Mouse (Mus musculus) limb, embryonic 14.5 days (tissue): ENCODE measurements around the gene Smarca4. TPM values are rescaled to one million over a fixed set of nuclear protein-coding genes. Genes with fewer than 3 reads are reported as not detected.

Source experiments
- ATAC-seq: fragments of 200-750 bp; cut with Nextera tagmentation; 2 replicates; pipeline ENCODE4 v1.8.0; 2017; ENCODE audit warnings: low read depth, moderate number of reproducible peaks, moderate TSS enrichment; ENCODE audit not compliant: low FRiP score
- DNase-seq: peaks from one replicate; pipeline ENCODE4 v3.0.0-alpha.2; 2015; ENCODE audit warnings: low spot score
- H3K27ac ChIP-seq: fragments of 300-500 bp; sonication (generic); replicated peaks from 2 replicates; pipeline ENCODE4 v1.5.1; 2014; ENCODE audit warnings: low read depth, mild to moderate bottlenecking, low read length, moderate library complexity, mixed read lengths
- H3K27me3 ChIP-seq: fragments of 300-500 bp; sonication (generic); 2 replicates; pipeline ENCODE4 v1.6.1; 2014; ENCODE audit warnings: low read length, mixed read lengths; ENCODE audit not compliant: control insufficient read depth, insufficient read depth
- H3K36me3 ChIP-seq: fragments of 300-500 bp; sonication (generic); 2 replicates; pipeline ENCODE4 v1.6.1; 2014; ENCODE audit warnings: mild to moderate bottlenecking, low read length, moderate library complexity, mixed read lengths; ENCODE audit not compliant: control insufficient read depth, insufficient read depth
- H3K4me1 ChIP-seq: fragments of 300-500 bp; sonication (generic); 2 replicates; pipeline ENCODE4 v1.6.1; 2014; ENCODE audit warnings: antibody characterized with exemption, low read length, mixed read lengths; ENCODE audit not compliant: control insufficient read depth, insufficient read depth
- H3K4me2 ChIP-seq: fragments of 300-500 bp; sonication (generic); replicated peaks from 2 replicates; pipeline ENCODE4 v1.6.1; 2014; ENCODE audit warnings: low read depth, mild to moderate bottlenecking, low read length, moderate library complexity; ENCODE audit not compliant: severe bottlenecking
- H3K4me3 ChIP-seq: fragments of 300-500 bp; sonication (generic); replicated peaks from 2 replicates; pipeline ENCODE4 v1.5.1; 2014; ENCODE audit warnings: low read length
- H3K9ac ChIP-seq: fragments of 300-500 bp; sonication (generic); 2 replicates; pipeline ENCODE4 v1.6.1; 2014; ENCODE audit warnings: mild to moderate bottlenecking, low read depth, low read length, moderate library complexity; ENCODE audit not compliant: severe bottlenecking
- H3K9me3 ChIP-seq: fragments of 300-500 bp; sonication (generic); 2 replicates; pipeline ENCODE4 v1.6.1; 2016; ENCODE audit warnings: low read length; ENCODE audit not compliant: control insufficient read depth
- POLR2A ChIP-seq: fragments of 200-500 bp; IDR thresholded peaks from 2 replicates; pipeline ENCODE4 v1.8.0; 2012; ENCODE audit warnings: inconsistent platforms, mild to moderate bottlenecking, moderate library complexity, borderline replicate concordance; ENCODE audit not compliant: insufficient read depth, insufficient read length; ENCODE audit errors: extremely low read depth
- WGBS: fragments of 180-500 bp; shearing (Covaris S2); extraction: QIAGEN DNeasy Blood & Tissue Kit; methylation state at CpG from one replicate; pipeline ENCODE4 v1.1.7; 2014; 5-methylcytosine and 5-hydroxymethylcytosine counted together
- polyA plus RNA-seq, 2 experiments: library from polyadenylated mRNA; depleted of rRNA in 1 of 2; stranded (reverse) in 1 of 2; unstranded in 1 of 2; fragments of >200 nt; fragmentation: Nextera tagmentation in 1 of 2; extraction: Ambion mirVana in 1 of 2; gene quantifications; 2 replicates each; pipeline versions ENCODE4 v1.2.1 to v1.2.3; 2012 to 2014

The Smarca4 gene
- polyA plus RNA-seq, 2 experiments = 81.1 to 94.4 TPM

DNA sequence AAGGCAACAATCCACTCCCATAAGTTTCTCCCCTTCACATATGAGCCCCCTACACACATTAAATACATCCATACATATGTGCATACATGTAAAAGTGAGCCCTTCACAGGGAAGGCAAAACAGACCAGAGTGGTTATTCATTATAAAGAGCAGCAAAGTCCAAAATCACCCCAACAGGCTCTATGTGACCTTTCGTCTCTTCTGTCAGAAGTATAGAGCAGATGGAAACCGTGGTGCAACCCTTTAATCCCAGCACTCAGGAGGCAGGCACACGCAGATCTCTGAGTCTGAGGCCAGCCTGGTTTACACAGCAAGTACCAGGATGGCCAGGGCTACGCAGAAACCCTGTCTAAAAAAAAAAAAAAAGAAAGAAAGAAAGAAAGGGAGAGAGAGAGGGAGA is 90.1 kb downstream of the Smarca4 start:
- H3K36me3 ChIP-seq = peaks cover 73% of the 10 kb centered on the region
- no peak for ATAC-seq
- no peak overlapping the region for H3K4me2 ChIP-seq

DNA sequence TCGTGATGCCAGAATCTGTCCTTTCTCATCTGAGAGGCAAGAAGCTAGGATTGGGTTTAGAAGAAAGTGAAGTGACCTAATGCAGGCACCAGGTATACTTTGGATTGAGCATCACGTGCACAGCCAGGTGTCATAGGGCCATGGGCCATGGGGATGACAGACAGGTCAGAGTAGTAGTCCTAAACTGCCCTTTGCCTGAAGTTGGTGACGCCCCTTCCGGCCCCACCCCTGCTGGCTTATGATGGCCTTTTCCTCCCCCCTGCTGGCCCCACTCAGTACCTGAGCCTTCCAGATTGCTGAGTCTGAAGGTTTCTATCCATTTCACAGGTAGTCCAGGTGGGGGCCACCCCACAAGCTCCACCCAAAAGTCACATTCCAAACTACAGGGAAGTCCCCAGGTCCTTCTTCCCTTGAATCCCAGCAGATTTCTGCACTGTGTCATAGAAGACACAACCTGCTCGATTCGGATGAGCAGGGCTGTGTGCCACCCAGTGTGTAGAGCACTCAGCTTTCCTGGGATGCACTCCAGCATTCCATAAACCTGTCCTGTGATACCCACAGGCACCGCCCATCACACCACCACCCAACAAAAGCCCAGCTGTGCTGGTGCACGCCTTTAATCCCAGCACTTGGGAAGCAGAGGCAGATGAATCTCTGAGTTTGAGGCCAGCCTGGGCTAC is 90.8 kb downstream of the Smarca4 start:
- H3K36me3 ChIP-seq = peaks cover 67% of the 10 kb centered on the region
- WGBS = 86% methylated on average over 8 of the region's 8 CpGs
- H3K27ac ChIP-seq = no peak overlapping the region
- H3K27me3 ChIP-seq = no peaks in the 10 kb centered on the region
- no peak overlapping the region for H3K4me3 ChIP-seq
- no peak for DNase-seq
- H3K4me2 ChIP-seq = no peak overlapping the region
- TF ChIP-seq POLR2A = no peak
- H3K9me3 ChIP-seq = no peaks in the 10 kb centered on the region
- ATAC-seq = no peak
- H3K9ac ChIP-seq = no peak overlapping the region
- no peaks in the 10 kb centered on the region for H3K4me1 ChIP-seq

More for the DNA sequence above, 90.1 kb downstream of the Smarca4 start:
- Histone ChIP-seq H3K4me3 (no peak overlapping the region), H3K27me3 (no peaks in the 10 kb centered on the region), H3K4me1 (no peaks in the 10 kb centered on the region), H3K9me3 (no peaks in the 10 kb centered on the region), H3K9ac (no peak overlapping the region), H3K27ac (no peak overlapping the region)
- WGBS = 83% methylated on average over 4 of the region's 4 CpGs
- TF ChIP-seq POLR2A = no peak
- no peak for DNase-seq

DNA sequence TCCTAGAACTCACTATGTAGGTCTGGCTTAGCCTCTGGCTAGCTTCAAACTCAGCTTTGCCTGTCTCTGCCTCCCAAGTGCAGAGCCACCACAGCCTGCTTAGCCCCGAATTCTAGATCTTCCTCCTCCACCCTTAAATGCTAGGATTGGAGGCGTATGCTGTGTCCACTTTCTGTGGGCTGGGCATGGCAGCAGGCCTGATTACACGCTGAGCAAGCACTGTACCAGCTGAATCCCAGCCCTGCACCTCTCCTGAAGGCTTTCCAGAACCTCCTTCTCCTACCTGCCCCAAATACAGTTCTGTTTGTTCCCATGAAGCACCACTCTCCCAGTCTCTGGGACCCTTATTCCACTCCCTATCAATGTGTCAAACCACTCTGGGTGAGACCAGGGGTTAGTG is 93.4 kb downstream of the Smarca4 start:
- Histone ChIP-seq H3K27me3 (no peaks in the 10 kb centered on the region), H3K27ac (no peak overlapping the region), H3K4me3 (no peak overlapping the region), H3K4me1 (no peaks in the 10 kb centered on the region), H3K4me2 (no peak overlapping the region), H3K36me3 (peaks cover 41% of the 10 kb centered on the region), H3K9ac (no peak overlapping the region), H3K9me3 (no peaks in the 10 kb centered on the region)
- 93% methylated on average over 3 of the region's 3 CpGs for WGBS
- ATAC-seq (no peak), DNase-seq (no peak)
- TF ChIP-seq POLR2A = no peak

DNA sequence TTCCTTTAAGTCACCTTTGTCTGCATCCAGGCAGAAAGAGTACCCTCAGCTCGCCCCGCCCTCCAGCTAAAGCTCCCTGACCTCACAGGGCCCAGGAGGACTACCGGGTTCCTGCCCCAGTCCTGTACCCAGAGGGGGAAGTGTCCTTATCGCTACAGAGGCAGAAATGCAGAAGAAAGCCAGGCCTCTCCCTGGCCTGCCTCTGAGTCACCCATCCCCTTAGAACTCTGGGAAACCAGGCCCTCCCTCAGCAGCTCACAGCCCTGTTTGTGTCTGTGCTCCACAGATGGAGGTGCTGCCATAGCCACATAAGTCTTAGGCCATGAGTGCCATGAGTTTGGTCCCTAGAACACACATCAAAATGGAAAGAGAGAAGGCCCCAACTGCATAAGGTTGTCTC is 99.3 kb downstream of the Smarca4 start:
- Histone ChIP-seq H3K27ac (no peak overlapping the region), H3K36me3 (no peaks in the 10 kb centered on the region), H3K9ac (no peak overlapping the region), H3K9me3 (no peaks in the 10 kb centered on the region), H3K4me3 (no peak overlapping the region), H3K4me2 (no peak overlapping the region), H3K27me3 (no peaks in the 10 kb centered on the region), H3K4me1 (no peaks in the 10 kb centered on the region)
- WGBS = 68% methylated on average over 4 of the region's 4 CpGs
- DNase-seq (no peak), ATAC-seq (no peak)
- no peak for TF ChIP-seq POLR2A

DNA sequence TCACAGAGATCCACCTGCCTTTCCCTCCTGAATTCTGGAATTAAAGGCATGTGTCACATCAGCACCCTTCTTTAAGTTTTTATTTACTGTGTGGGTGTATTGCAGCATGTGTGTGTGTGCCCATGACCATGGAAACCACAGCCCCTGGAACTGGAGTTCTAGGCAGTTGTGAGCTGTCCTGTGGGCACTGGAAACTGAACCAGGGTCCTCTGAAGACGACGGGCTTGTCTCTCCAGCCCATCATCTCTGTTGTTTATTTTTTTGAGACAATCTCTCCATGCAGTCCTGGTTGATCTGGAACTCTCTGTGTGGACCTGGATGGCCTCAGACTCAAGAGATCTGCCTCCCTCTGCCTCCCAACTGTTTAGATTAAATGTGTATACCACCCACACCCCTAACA is 101.0 kb downstream of the Smarca4 start:
- Histone ChIP-seq H3K36me3 (no peaks in the 10 kb centered on the region), H3K4me1 (no peaks in the 10 kb centered on the region), H3K4me2 (no peak overlapping the region), H3K27ac (no peak overlapping the region), H3K4me3 (no peak overlapping the region), H3K27me3 (no peaks in the 10 kb centered on the region), H3K9me3 (no peaks in the 10 kb centered on the region), H3K9ac (no peak overlapping the region)
- TF ChIP-seq POLR2A = no peak
- WGBS = 89% methylated on average over 2 of the region's 2 CpGs
- DNase-seq (no peak), ATAC-seq (no peak)
